Mouse (Mus musculus) frontal cortex, adult (tissue): ENCODE results near the gene Raly.
A peak's percentile ranks its signal among the peaks of the same experiment; 100 is the strongest.

Source experiments
- ATAC-seq: cut with Nextera tagmentation; 2 replicates; pipeline ENCODE4 v1.9.2; 2017; ENCODE audit warnings: mild to moderate bottlenecking, moderate library complexity, mixed read lengths; ENCODE audit not compliant: low TSS enrichment

Gene Raly

DNA sequence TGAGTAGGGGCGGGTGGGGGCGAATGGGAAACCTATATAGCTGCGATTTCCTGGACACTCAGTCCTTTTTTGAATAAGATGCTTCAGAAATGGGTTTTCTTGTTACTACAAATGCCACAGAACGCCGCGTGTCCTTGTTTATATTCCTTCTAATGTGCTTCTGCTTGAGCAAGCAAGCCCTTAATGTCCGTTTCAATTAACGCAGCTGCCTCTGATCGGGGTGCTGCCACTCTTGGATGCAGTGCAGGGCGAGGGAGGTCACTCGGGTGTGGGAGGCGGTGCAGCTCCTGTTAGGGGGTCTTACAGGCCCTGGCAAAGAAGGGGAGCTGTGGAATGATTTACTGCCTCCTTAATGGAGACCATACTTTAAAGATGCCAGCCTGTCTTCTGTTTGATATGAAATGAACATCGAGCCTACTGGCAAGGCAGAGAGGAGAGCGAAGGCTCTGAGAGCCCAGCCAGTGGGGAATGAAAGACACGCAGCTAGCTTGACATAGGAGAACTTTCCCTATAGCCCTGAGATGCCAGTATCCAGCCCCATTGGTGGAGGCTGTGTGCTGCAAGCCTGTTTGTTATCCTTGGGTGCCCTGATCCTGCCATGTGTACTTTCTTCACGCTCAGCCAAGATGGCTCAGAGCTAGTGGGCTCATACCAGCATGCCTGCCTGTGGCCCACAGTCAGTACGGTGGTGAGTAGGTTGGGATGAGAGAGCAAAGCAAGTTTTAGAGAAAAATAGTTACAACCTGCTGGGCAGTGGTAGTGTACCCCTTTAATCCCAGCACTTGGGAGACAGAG, 7.8 kb upstream of the Raly start:
- ATAC-seq = no peak

- peak; percentile 60; the same call in 1 of the 2 replicates for ATAC-seq
Observed at GRCm38 (mm10) chr2:154785284-154785683, 5.6 kb upstream of the Raly start.

DNA sequence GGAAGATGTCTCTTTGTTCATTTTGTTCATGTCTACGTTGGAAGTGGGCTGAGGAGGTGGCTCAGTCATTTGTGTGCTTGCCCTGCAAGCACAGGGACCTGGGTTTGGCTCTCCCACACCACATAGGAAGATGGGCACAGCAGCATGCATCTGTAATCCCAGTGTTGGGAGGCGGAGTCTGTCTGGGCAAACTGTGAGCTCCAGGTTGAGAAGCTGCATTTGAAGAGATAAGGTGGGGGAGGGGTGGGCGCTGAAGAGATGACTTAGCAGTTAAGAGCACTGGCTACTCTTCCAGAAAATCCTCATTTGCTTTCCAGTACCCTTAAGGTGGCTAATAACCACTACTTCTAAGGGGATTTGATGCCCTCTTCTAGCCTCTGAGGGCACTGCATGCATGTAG, 4.7 kb upstream of the Raly start:
- no peak for ATAC-seq

- no peak for ATAC-seq
Observed at GRCm38 (mm10) chr2:154786776-154787175, 4.1 kb upstream of the Raly start.

- no peak for ATAC-seq
Observed at GRCm38 (mm10) chr2:154789381-154789780, 1.5 kb upstream of the Raly start.

GRCm38 (mm10) chr2:154789977-154790655, 780 bp upstream of the Raly start:
- no peak for ATAC-seq

DNA sequence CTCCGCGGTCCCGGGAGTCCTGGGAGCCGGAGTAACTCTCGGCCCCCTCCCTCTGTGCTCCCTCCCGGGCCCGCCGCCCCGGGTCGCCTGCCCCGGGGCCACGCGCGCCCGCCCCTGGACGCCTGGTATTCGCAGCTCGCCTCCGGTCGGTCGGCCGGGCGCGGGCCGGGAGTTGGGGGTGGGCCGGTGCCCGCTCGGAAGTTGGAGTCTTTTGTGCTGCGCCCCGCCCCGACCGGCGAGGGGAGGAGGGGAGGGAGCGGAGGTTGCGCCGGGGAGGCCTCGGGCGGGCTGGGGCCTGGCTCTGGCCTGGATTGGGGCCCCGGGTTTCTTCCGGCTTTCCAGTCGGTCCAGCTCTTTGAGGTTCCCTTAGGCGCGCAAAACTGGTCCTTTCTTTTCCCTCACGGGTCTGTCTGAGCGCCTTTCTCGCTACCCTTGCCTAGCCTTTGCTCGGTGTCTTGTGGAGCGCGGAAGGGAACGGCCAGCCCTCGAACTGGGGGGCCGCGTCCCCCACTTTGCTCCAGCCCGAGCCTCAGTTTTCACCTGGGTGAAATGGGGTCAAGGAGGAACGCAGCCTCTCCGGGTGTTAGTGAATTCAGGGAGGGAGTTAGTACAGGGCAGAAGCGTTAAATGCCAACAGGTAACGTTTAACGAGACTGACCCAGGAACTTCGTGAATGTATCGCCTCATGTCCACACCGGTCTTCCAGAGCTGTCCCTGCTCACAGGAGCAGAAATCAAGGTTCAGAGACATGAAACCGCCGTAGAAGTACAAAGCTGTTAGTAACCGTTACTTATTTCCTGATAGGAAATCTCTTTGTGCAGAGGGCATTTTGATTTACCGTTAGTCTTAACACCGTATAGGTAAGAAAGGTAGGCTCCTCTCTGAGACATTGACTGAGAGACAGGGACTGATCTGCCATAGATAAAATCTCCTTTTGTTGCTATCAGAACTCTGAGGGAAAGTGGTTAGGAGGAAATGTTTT, 1.1 kb downstream of the Raly start:
- peak; percentile 28; the same call in 1 of the 2 replicates for ATAC-seq

GRCm38 (mm10) chr2:154803372-154803771, 12.5 kb downstream of the Raly start:
- ATAC-seq = no peak

DNA sequence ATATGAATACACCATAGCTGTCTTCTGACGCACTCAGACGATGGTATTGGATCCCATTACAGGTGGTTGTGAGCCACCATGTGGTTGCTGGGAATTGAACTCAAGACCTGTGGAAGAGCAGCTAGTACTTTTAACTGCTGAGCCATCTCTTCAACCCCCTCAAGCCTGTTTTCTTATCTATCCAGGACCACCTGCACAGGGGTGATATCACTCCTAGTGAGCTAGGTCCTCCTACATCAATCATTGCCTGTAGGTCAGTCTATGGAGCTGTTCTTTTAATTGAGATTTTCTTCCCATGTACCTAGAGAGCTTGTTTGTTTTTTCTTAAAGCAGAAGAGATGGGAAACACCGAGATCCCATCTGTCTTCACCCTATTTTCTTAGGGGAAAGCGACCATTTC, 12.9 kb downstream of the Raly start:
- no peak for ATAC-seq

DNA sequence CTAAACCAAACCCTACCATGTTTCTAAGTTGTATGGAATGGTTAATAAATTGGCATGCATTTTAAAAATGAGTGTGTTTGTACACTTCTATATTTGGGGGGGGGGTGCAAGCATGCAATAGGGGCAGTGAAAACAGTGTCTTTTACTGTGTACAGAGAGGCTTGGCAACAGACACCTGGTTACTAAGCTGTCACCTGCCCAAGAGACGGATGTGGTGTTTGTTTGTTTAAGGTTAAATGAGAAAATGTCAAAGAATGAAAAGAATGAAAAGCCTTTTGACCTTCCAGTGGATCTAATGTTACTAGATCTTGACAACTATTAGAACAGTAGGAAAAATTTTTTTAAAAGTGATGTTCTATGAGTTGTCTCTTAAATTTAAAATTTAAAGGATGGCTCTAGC, 16.8 kb downstream of the Raly start:
- no peak for ATAC-seq

GRCm38 (mm10) chr2:154809107-154809762, 18.3 kb downstream of the Raly start:
- ATAC-seq = no peak

DNA sequence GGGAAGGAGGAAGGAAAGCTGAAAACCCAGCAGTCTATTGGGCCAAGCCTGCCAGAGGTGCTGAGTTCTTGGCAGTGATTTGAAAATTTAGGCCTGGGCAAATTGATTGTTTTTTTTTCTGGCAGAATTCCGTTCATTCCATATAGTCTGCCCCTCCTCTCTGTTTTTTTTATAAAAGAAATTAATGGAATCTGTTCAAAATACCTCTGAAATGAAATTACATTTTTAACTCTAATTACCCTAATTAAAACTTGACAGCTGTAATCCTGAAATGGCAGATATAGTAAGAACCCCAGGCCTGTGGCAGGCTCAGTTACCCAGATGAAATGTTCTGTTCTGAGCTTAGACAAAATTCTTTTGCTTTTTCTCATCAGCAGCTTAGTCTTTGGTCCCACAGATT, 19.9 kb downstream of the Raly start:
- no peak for ATAC-seq

DNA sequence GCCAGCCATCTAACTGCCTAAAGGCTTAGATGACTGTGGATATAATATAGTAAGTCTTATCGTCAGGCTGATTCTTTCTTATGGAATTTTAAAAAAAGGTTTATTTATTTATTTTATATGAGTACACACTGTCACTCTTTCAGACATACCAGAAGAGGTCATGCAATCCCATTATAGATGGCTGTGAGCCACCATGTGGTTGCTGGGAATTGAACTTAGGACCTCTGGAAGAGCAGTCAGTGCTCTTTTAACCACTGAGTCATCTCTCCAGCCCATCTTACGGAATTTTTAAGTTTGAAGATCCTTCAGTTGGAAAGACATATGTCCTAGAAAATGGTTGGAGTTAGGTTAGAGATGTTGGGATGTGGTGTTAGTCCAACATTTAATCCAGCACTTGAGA, 22.5 kb downstream of the Raly start:
- ATAC-seq = no peak

- ATAC-seq = peak; percentile 2; the same call in 1 of the 2 replicates
Observed at GRCm38 (mm10) chr2:154817089-154817488, 26.2 kb downstream of the Raly start.

DNA sequence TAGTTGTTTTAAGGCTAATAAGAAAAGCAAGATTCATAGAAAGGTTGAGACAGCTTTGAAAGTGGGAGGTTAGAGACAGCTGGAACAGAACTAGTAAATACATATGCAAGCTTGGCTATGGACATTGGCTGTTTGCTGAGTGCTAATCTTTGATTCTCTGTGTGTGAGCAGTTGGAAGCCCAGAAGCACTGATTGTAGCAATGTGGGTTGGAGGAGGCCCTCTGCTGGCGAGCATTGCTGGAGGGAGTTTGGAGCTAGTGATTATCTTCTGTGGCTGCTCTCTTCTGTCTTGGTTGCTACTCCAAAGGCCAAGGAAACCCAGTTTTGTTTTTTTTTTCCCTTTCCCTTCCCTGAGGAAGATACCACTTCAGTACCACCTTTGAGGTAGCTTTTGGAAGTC, 26.9 kb downstream of the Raly start:
- peak; percentile 73 for ATAC-seq

DNA sequence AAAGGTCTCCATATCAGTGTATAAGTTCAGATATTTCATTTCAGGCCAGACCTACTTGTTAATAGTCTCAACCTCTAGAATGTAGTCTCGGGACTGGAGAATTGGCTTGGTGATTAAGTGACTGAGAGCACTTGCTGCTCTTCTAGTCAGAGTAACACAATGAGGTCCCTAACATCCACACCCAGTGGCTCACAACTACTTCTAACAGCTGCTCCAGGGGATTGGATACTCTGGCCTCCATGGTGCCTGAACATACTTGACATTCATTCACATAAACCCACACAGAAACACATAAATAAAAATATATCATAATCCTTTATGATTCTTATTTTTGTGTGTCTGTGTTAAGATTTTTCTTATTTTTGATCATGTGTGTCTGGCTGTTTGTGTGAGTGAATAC, 27.7 kb downstream of the Raly start:
- ATAC-seq = no peak

- ATAC-seq = no peak
Observed at GRCm38 (mm10) chr2:154820346-154820745, 29.4 kb downstream of the Raly start.

DNA sequence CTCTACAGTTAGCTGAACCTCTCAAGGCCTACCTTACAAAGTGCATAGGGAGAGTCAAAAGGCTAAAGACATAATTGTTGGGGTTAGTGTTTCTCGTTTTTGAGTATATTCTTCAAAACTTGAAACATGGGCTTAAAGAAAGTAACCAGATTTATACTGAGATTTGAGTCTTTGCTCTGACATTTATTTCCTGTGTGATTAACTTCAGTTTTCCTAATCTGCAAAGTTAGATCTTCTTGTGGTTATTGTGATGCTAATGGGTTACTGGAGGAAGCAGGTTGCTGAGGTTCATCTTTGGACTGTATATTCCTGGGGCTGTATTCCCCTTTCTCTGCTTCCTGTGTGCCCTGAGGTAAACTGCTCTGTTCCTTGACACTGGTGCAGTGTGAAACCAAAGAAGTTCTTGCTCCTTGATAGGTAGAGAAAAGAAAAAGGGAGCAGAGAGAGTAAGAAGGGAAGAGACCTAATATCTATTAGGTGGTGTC, 35.2 kb downstream of the Raly start:
- no peak for ATAC-seq

DNA sequence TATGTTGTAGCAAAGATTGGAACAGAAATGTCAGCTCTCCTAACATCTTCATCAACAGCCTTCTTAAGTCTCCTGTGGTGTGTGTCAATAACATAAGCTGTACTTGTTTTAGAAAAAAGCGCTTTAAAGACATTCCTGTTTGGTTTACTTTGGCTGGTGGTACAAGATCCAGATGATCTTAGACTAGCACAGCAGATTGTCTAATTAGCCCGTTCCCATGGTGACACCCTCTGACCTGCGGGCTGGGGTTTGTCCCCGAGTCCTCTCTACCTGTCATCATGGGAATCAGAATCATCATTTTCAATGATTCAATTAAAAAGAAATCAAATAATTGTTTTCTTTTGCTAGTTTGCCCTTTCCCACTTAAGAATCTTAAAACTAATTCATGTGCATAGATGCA, 36.6 kb downstream of the Raly start:
- ATAC-seq = no peak

DNA sequence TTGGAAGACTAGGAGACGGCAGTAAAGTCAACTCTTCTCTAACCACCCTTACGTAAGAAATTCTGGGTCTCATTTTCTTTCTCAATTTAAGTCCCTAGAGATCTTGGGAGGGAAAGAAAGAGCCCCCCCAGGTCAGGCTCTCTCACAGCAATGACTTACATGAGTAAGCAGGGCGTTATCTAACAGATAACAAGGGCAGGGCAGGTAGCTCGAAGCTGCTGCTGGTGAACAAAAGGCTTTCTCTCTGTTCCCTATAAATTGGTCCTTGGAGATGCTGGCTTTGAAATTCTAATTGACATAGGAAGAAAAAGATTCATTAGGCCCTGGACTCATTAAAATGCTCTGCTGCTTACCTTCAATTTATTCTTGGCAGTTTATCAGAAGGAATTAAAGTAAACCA, 41.6 kb downstream of the Raly start:
- no peak for ATAC-seq

GRCm38 (mm10) chr2:154834149-154834865, 43.4 kb downstream of the Raly start:
- no peak for ATAC-seq
